Mouse (Mus musculus): ENCODE measurements at regions not wholly inside any gene's neighbourhood (a gene's known extent, or its start where the extent isn't known, plus 50 kb on each side); places are given as distances from the start of the nearest gene placed in this dataset.

- no peak for DNase-seq
These were observed 63.8 kb upstream of the Slc6a6 start for GRCm38 (mm10) chr6:91619735-91620732.

DNA sequence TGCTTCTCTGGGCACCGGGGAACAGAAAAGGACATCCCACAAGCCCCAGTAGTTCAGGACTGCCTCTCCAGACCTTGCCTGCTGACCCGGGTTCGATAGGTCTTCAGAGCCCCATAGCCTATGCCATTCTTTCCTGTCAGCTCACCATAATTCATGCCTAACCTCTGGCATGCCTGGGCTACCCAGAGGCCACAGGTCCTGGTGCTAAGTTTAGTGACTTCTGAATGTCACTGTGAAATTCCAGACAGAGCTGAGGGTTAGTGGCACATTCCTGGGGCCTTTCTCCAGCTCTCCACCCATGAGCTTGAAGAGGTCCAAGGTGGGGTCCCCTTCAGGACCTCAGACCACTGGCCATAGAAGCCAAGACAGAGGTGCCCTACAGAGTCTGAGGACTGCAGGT, 62.4 kb upstream of the Slc6a6 start:
- no peak for DNase-seq

DNA sequence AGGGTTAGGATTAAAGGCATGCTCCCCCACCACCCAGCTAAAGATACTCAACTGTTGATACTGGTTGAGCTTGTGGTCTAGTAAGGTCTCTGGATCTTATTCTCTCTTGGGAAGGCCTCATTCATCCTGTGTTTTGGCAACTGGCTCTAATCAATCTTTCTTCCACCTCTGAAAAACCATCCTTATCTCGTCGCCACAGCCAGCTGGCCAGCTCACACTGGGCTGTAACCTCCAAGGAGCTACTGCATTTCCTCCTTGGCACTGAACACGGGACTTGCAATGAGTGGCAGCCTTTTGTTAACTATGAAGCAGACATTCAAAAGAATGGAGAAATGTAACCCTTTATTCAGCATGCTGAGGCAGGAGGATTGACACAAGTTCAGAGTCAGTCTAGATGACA, 61.4 kb upstream of the Slc6a6 start:
- DNase-seq: no peak

DNA sequence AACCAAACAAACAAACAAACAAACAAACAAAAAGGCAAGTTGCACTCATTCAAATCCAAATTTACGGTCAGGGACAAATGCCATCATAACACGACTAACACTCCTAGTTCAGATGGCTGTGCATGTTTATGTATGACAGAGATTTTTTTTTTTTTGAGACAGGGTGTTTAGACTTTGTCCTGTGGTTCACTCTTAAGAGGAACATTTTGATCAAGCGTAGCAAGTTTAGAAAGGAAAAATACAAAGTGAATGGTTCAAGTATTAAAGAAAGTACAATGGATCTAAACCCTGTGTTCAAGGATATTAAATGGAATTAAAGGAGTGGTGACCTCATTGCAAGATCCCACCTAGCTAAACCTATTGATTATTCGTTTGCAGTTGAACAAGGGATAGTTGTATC, 60.2 kb upstream of the Slc6a6 start:
- no peak for DNase-seq

GRCm38 (mm10) chr6:91629230-91629629, 54.6 kb upstream of the Slc6a6 start:
- no peak for DNase-seq

GRCm38 (mm10) chr6:91631261-91631660, 52.6 kb upstream of the Slc6a6 start:
- DNase-seq: no peak

Measured in cerebellum, adult 9-11 months (tissue).